Mouse (Mus musculus): Measurements from ENCODE around the gene Spata2l.
"Not testable (repeated sequence)": the region's sequence is repeated elsewhere in the genome, so short reads cannot be mapped to it uniquely, and the experiment has no call there.

Gene Spata2l

DNA sequence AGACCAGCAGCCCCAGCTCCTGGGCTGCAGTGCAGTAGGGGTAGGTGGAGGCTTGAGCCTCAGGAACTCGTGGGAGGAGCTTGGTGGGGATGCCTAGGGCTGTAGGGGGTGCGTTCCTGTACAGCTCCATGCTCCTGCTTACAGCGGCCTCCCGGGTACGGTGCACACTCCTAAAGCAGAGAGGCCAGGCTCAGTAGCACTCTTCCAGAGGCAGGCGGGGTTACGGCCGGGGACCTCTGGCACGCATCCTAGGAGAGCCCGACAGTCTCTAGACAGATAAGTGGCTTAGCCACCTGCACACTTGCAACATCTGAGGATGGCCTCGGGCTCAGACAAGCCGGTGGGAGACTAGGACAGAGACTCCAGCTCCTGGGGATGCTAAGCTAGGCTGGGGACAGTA lies 9.5 kb upstream of the Spata2l start:
- no peak for DNase-seq (ENCODE audit: low spot score)

DNA sequence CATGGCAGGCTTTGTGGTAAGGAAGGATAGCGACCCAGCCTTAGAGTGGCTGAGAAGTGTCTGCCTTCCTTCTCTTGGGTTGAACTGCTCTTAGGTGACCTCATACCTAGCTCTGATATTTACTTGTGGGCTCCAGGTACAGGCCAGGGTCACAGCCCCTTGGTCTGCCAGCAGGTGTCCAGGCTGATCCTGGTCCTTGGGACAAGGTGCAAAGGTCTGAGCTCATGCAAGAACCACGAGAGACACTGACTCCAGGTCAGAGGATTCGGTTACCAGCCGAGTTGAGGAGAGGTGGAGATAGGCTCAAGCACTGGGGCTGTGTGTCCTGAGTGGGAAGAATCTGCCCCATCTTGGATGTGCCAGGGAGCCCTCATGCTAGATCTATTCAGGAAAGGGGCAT lies 8.3 kb upstream of the Spata2l start:
- no peak for DNase-seq (ENCODE audit: low spot score)

DNA sequence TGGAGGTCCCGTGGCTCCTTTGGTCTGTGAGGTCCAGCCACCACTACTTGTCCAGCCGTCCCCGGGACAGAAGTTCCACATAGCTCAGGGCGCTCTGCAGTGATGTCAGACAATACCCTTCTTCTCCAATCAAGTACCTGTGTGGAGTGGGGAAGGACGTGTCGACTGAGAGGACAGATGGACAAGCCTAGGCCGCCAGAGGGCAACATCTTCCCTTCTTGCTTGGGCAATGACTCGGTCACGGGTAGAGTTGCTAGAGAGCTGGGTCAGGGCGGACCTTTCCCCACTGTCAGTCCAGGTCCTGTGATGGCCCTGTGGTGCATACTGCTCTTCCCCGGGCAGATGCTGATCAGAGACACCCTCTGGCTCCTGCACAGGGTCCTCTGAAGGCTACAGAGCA lies 7.0 kb upstream of the Spata2l start:
- no peak for DNase-seq (ENCODE audit: low spot score)

DNA sequence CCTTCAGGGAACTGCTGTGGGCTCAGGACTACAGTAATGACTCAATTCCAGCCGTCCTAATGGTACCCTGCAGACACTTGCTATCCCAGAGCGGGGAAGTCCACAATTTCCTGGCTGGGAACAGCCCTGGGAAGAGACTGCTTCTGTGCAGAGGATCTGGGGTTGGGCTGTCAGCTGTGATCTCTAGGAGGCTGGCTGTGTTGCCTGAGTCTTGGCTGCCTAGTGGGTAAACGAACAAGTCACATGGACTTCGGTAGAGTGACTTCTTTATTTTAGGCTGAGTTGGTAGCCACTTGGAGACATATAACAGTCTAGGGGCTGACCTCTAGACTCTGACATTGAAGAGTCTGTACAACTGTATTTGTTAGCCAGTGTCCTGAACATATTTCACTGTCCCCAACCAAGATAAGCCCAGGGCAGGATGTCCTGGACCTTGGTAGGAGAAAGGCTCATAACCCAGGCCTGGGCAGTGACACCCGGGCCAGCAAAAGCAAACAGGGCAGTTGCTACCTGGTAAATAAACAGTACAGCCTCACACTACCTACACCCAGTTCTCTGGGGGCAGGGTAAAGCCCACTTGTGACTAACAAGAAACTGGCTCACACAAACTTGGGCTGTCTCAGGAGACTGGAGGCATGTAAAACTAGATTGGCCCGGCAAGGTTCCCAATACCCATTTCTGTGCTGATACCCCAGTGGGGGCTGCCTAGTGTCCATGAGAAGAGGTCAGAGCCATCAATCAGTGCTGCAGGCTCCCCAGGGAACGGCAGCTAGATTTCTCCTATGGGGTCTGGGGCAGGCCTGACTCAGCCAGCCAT lies 6.3 kb upstream of the Spata2l start:
- DNase-seq (ENCODE audit: low spot score), result no peak

DNA sequence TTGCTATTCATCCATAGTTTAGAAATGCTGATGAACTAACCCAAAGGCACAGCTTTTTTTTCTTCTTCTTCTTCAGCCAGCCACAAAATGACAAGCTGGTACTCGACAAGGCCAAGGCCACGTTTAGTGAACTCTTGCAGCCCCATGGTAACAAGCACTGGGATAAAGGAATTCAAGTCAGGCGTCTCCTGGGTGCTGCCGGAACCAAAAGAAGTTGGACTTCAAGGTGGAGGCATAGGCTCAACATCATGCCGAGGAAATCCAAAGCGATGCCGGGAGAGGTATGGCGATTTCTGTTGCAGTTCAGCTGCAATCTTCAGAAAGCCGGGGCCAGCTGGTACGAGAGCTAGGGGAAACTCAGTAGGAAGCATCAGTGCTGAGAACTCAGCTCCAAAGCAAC lies 3.4 kb upstream of the Spata2l start:
- no peak for DNase-seq (ENCODE audit: low spot score)

DNA sequence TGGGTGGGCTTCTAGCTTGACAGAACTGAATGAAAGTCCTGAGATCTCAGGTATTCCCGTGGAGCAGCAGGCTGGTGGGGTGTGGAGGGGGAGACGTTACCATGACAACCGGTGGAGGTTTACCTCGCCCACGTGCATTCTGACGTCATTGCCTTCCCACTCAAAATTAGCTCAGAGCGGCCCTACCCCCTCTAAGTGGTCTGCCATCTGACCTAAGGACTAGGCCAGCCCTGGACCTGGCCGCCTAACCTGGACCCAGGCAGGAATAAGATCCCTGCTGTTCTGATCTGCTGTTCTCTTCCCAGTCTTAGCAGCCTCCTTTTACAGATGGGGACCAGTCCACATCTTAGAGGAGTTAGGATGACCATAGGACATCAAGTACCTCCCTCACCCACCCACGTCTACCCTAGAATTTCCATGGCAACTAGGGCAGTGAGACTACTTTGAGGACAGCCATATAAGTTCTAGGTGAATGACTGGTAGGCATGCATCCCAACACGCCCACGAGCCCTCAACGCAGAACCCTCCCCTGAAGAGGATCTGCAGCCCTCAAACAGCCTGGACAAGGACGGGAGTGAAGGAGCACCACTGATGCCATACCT lies 1.0 kb downstream of the Spata2l start:
- no peak for DNase-seq (ENCODE audit: low spot score)

DNA sequence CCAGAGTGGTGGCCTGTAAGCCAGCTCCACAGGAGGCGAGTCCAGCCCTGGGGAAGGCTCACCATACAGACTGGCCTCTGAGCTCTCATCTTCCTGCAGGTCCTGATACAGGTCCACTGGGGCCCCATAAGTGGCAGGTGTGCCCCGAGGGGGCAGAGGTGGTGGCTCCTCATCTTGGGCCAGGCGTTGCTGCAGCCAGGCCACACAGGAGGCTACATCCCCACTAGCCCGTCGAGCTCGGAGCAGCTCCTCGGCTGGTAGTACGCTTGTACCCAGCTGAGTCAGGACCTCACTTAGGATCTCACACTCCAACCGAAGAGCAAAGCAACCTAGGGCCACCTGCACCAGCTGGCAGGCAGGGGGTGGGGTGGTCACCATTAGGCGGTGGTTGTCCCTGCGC lies 2.3 kb downstream of the Spata2l start:
- DNase-seq (ENCODE audit: low spot score), result no peak

DNA sequence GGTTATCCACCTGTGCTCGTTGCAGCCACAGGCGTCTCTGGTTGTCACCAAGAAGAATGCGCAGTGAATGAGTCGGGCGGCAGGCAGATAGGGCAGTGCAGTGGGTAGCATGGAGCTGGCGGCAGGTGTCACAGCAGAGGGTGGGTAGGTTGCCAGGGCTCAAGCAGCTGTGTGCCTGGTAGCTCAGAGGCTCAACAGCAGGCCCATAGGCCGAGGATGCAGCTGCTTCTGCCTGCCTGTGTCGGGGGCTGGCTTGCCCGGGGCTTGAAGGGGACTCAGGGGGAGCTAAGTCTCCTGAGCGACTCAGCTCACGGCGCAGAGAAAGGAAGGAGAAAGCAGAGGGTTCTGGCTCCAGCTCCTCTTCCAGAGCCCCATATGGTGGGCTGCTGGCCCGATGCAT lies 2.7 kb downstream of the Spata2l start:
- DNase-seq (ENCODE audit: low spot score), result no peak

DNA sequence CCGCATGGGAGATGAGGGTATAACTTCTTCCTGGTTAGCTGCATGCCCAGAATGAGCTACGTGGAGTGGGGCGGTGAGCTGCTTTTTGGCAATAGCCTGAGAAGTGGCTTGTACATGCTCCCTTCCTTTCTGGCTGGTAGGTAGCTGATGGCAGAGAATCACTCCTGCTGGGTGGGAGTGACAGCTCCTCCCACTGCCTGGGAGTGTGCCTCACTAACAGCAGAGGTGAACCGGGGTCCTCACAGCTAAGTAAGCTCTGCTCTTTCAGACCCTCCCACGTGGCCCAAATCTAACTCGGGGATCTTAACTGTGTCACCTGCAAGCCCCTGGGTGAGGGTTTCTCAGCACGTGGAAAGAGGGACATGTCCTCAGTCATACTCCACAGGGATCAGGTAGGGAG lies 3.5 kb downstream of the Spata2l start:
- no peak for DNase-seq (ENCODE audit: low spot score)

DNA sequence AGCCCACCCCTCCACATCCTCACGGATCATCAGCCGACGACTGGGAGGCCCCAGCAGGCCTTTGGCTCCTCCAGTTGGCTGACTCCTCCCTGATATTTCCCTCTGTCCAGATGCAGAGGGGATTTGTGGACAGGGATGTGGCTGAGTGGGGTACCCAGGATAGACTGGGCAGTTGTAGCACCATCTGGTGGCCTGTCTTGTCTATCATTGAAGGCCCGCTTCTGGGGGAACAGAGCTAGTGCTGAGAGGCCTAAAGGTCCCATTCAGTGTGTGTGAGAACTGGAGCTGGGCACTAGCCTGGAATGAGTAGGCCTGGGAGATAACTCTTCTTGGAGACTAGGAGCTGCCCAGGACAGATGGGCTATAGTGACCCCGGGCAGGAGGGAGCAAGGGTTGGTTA lies 4.3 kb downstream of the Spata2l start:
- DNase-seq (ENCODE audit: low spot score), result no peak

DNA sequence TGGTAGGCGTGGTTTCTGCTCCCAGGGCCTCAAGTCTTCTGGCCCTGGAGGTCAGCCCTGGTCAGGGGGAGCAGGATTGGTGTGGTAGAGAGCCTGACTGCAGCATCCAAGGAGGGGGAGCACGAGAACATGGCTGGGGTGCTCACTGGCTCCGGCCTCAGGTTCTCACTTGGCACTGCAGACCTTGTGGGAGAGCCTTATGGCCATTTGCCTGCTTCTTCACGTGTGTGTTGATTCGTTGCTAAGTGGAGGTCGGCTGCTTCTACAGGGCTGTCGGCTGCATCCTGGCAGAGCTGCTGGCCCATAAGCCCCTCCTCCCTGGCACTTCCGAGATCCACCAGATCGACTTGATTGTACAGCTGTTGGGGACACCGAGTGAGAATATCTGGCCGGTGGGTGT lies 5.7 kb downstream of the Spata2l start:
- DNase-seq (ENCODE audit: low spot score), result not testable (repeated sequence)

DNA sequence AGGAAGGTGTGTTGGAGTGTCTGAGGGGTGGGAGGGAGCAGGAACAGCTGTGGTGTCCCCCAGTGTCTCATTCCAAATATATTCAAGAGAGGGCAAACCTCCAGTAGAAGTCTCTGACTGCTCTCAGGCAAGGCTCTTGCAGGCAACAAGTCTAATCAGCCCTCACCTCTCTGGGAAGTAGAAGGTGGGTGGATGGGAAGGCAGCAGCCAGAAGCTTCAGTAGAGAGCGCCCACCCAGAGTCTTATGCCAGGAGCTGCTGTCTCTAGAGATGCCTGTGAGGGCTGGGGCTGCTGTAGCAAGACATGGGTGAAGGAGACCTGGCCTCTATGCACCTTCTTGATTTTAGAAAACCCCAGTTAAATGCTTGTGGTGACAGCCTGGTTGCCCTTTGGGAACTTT lies 7.6 kb downstream of the Spata2l start:
- DNase-seq (ENCODE audit: low spot score), result no peak

DNA sequence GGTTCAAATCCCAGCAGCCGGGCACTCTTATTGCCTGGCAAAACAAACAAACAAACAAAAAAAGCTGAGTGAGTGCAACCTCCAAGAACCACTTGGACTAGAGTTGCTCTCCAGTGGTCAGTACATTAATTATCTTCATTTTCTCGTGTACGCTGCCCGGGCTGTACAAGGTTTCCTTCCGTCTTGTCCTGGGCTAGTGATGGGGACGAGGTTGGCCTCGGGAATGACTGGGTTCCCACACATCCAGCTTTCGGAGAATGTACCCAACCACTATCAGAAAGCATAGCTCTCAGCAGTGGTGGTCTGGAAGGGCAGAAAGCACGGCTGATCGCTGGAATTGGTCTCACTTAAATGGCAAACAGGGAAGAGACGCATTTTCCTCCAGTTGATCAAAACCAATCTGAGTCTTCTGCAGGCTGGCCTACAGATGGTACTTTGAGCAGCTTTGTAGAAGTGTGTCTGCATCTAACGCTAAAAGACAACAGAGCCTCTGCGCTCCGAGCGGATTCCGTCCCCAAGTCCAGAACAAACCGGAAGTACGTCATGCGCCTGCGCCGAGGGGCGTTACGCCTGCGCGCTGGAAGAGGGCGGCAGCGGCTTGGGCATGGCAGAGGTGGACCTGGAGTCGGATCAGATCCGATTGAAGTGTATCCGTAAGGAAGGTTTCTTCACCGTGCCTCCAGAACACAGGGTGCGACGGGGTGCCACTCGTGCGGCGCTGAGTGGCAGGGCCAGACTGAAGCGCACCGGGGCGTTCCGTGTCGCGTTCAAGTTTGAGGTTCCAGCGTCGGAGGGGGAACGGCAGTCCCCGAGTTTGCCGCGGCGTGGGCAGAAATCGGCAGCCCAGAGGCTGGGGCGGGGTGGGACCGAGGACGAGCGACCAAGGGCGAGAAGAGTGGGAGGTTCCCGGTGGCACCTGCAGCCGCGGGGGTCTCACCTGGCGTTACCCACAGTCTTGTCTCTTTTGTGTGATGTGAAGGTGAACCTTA lies 11.5 kb downstream of the Spata2l start, which contains the start of gene Cdk10:
Gene Cdk10 (plus strand): TSS at position 565 of the 989 bp plus-strand sequence.
- peak; percentile 92 for DNase-seq (ENCODE audit: low spot score)

DNA sequence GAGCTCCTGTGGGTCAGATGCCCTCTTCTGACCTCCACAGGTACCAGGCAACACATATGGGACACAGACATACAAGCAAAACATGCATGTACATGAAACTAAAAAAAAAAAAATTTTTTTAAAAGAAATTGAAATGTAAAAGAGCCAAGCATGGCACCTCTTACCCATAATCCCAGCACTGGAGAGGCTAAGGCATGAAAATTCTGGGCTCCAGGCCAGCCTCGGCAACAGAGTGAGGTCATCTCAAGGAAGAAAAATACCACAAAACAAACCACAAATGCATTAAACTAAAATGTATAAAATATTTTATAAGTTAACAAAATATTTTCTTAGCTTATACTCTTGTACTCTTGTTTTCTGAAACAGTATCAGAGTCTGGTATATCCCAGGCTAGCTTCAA lies 15.1 kb downstream of the Spata2l start:
- no peak for DNase-seq (ENCODE audit: low spot score)

DNA sequence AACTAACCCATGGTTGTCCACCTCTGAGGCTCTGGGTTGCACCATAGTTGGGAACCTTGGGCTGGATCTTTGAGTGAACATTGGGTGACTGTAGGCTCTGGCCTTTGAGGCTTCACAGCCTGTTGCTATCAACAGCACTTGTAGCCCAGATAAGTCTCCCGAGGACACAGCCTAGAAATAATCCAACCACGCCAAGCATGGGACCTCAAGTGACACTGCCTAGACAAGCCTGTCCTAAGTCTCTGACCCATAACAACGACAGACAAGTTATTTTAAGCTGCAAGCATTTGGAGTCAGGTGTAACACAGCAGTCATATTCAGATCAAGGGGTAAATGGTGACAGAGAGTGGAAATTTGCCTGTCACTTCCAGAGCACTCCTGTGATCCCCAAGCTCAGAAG lies 20.6 kb downstream of the Spata2l start:
- DNase-seq (ENCODE audit: low spot score), result no peak

DNA sequence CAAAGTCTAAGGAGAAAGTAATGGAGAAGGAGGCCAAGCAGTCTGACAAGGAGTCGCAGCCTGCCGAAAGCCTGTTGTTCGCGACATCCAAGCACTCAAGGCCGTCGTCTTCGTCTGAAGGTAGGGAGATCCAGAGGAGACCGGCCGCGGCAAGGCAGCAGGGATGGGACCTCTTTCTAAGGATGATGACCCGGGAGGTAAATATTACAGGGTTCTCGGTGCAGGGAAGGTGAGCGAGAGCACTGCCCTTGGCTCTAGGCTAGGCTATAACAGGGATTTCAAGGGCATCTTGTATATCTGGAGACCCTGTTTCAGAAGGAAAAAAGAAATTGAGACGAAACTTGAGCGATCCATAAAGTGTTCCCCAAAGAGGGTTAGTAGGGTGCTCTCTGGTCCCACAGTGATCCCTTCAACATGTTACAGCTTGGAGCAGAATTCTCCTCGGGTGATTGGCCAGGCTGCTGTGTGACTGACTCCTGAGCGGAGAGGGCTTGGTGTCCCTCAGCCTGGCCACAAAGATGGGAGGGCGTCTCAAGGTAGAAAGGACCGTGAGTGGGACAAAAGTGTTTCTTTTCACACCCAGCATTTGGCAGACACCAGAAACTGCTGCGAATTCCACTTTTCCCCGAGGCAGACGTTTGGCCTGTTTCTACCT lies 22.8 kb downstream of the Spata2l start:
- DNase-seq (ENCODE audit: low spot score), result no peak

DNA sequence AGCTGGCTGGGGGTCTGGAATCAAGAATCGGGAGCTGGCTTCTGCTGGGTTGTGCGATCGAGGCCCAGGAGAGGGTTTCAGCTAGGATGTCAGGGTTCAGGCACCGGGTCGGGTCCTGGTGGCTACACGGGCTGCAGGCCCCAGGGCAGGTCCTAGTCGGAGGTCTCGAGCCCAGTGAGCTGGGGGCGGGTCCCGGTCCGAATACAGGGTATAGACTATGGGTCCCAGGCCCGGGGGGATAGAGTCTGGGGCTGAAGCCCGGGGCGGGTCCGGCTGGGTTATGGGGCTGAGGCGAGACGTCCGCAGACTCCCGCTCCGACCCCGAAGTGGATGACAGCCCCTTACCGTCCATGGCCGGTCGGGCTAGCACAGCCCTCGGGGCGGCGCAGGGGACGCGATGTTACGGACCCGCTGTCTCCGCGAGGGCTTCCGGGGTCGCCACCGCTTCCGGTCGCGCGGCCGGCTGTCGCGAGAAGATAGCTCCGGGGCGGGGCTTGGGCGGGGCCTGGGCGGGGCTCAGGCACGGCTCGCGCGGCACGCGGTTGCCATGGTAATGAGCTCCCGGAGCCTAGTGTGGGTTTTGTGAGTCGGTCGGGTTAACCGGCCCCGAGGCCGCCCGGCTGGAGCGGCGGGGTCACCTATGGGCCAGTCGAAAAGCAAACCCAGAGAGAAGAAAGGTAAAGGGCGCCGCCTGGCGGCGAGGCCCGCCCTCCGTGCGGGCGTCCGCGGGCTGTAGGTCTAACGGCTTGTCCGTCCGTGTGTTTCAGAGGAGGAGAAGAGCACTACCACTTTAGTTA lies 23.5 kb downstream of the Spata2l start, which contains the start of the genes Chmp1a and Spata33:
Gene Chmp1a (minus strand): TSS at position 443 of the 797 bp plus-strand sequence.
Gene Spata33 (plus strand): TSS at position 512 of the 797 bp plus-strand sequence.
- DNase-seq (ENCODE audit: low spot score), result peak; percentile 95

DNA sequence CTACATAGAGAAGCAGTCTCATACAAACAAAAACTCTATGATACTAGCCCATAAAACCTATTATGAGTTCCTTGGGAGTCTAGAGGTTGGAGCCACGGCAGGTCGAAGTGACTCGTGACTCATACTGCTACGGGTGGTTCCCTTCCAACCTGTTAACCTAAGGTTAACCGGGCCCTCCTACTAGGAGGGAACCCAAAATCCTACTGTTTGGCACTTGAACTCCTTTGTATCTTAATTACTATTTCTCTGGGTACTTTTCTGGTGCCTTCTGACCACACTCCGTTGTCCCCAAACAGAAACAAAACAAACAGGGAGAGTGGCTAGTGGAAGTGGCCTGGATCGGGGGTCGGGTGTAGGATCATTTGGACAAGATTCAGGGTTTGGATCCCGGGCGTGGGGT lies 24.2 kb downstream of the Spata2l start:
- no peak for DNase-seq (ENCODE audit: low spot score)

DNA sequence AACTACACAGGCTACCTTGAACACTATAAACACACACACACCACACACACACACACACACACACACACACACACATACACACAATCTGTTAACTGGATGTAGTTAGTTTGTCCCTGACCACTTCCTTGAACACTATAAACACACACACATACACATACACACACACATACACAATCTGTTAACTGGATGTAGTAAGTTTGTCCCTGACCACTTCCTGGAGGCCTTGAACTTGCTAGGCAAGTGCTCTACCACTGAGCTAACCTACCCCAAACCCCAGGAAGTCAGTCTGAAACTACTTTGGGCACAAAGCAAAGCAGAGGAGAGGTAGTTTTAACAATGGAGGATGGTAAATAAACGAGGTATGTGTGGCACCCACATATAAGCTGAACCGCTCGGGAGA lies 32.5 kb downstream of the Spata2l start:
- no peak for DNase-seq (ENCODE audit: low spot score)

DNA sequence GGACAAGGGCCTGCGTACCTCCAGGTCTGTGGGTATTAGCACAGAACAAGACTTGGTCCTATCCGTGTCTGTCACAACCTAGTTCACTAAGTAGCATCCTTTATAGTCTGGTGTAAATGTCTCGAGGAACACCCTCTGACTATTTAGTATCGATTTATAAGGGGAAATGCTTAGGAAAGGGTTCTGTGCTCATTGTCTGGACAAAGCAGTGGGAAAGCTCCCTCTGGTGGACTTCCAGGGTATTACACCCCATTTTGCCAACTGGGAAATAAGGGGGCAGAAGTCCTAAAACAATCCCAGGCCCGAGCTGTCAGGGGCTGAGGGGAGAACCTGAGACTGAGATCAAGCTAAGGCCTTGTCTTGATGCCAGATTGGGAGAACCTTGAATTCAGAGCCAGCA lies 33.7 kb downstream of the Spata2l start:
- DNase-seq (ENCODE audit: low spot score), result peak; percentile 66

DNA sequence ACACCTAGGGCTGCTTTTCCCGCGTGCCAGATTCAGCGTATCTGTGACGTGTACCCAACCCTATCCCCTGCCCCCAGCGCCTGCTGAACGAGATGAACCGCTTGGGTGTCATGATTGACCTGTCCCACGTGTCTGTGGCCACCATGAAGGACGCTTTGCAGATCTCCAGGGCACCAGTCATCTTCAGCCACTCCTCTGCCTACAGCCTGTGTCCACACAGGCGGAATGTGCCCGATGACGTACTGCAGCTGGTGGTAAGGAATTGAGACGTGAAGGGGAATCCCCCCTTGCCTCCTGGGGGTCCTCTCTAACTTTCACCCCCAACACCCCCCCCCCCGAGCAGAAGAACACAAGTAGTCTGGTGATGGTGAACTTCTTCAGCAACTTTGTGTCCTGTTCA lies 36.2 kb downstream of the Spata2l start:
- DNase-seq (ENCODE audit: low spot score), result no peak
